Mouse (Mus musculus): ENCODE results near the gene Il2. TPM values are rescaled to one million over a fixed set of nuclear protein-coding genes. Genes with fewer than 3 reads are reported as not detected.

Gene Il2
- polyA plus RNA-seq, 1 experiment from 2014 or later = 0.28 TPM

- WGBS = 84% methylated on average over 10 of the region's 10 CpGs
- Histone ChIP-seq H3K4me2 (ENCODE audit: low read depth, low read length) (no peak overlapping the region), H3K4me3 (ENCODE audit: low read depth, low read length) (no peak overlapping the region), H3K9me3 (ENCODE audit: control insufficient read depth, low read length) (no peaks in the 10 kb centered on the region), H3K27me3 (replicated peaks; ENCODE audit: control insufficient read depth, insufficient read depth, low read length) (no peaks in the 10 kb centered on the region), H3K27ac (replicated peaks; ENCODE audit: low read depth, low read length) (no peak overlapping the region), H3K4me1 (ENCODE audit: control insufficient read depth, insufficient read depth, low read length) (no peaks in the 10 kb centered on the region), H3K9ac (ENCODE audit: low read depth, low read length) (no peak overlapping the region), H3K36me3 (ENCODE audit: control insufficient read depth, insufficient read depth, low read length) (no peaks in the 10 kb centered on the region)
- ATAC-seq (ENCODE audit: low read depth) (no peak), DNase-seq (ENCODE audit: low spot score) (no peak)
Measured at GRCm38 (mm10) chr3:37152274-37152673, 26.5 kb upstream of the Il2 start.

GRCm38 (mm10) chr3:37146810-37147209 lies 21.1 kb upstream of the Il2 start:
- Histone ChIP-seq H3K27me3 (replicated peaks; ENCODE audit: control insufficient read depth, insufficient read depth, low read length) (no peaks in the 10 kb centered on the region), H3K36me3 (ENCODE audit: control insufficient read depth, insufficient read depth, low read length) (no peaks in the 10 kb centered on the region), H3K4me2 (ENCODE audit: low read depth, low read length) (no peak overlapping the region), H3K9ac (ENCODE audit: low read depth, low read length) (no peak overlapping the region), H3K27ac (replicated peaks; ENCODE audit: low read depth, low read length) (no peak overlapping the region), H3K4me1 (ENCODE audit: control insufficient read depth, insufficient read depth, low read length) (no peaks in the 10 kb centered on the region), H3K9me3 (ENCODE audit: control insufficient read depth, low read length) (no peaks in the 10 kb centered on the region), H3K4me3 (ENCODE audit: low read depth, low read length) (no peak overlapping the region)
- WGBS = 82% methylated on average over 7 of the region's 7 CpGs
- ATAC-seq (ENCODE audit: low read depth) (no peak), DNase-seq (ENCODE audit: low spot score) (no peak)

- ATAC-seq (ENCODE audit: low read depth) (no peak), DNase-seq (ENCODE audit: low spot score) (no peak)
- Histone ChIP-seq H3K9ac (ENCODE audit: low read depth, low read length) (no peak overlapping the region), H3K4me3 (ENCODE audit: low read depth, low read length) (no peak overlapping the region), H3K27ac (replicated peaks; ENCODE audit: low read depth, low read length) (no peak overlapping the region), H3K27me3 (replicated peaks; ENCODE audit: control insufficient read depth, insufficient read depth, low read length) (no peaks in the 10 kb centered on the region), H3K4me2 (ENCODE audit: low read depth, low read length) (no peak overlapping the region), H3K4me1 (ENCODE audit: control insufficient read depth, insufficient read depth, low read length) (no peaks in the 10 kb centered on the region), H3K9me3 (ENCODE audit: control insufficient read depth, low read length) (no peaks in the 10 kb centered on the region), H3K36me3 (ENCODE audit: control insufficient read depth, insufficient read depth, low read length) (no peaks in the 10 kb centered on the region)
- WGBS = 20% methylated on average over 7 of the region's 8 CpGs
Measured at GRCm38 (mm10) chr3:37146406-37146805, 20.6 kb upstream of the Il2 start.

GRCm38 (mm10) chr3:37144979-37145378 lies 19.2 kb upstream of the Il2 start:
- H3K27ac ChIP-seq (replicated peaks; ENCODE audit: low read depth, low read length) = no peak overlapping the region
- H3K9me3 ChIP-seq (ENCODE audit: control insufficient read depth, low read length) = no peaks in the 10 kb centered on the region
- DNase-seq (ENCODE audit: low spot score) = no peak
- H3K36me3 ChIP-seq (ENCODE audit: control insufficient read depth, insufficient read depth, low read length) = no peaks in the 10 kb centered on the region
- H3K4me2 ChIP-seq (ENCODE audit: low read depth, low read length) = no peak overlapping the region
- ATAC-seq (ENCODE audit: low read depth) = no peak
- no peaks in the 10 kb centered on the region for H3K4me1 ChIP-seq (ENCODE audit: control insufficient read depth, insufficient read depth, low read length)
- H3K4me3 ChIP-seq (ENCODE audit: low read depth, low read length) = no peak overlapping the region
- no peak overlapping the region for H3K9ac ChIP-seq (ENCODE audit: low read depth, low read length)
- 39% methylated on average over 1 of the region's 1 CpGs for WGBS
- H3K27me3 ChIP-seq (replicated peaks; ENCODE audit: control insufficient read depth, insufficient read depth, low read length) = no peaks in the 10 kb centered on the region

GRCm38 (mm10) chr3:37141827-37142226 lies 16.1 kb upstream of the Il2 start:
- H3K4me1 ChIP-seq (ENCODE audit: control insufficient read depth, insufficient read depth, low read length) = no peaks in the 10 kb centered on the region
- H3K9me3 ChIP-seq (ENCODE audit: control insufficient read depth, low read length) = no peaks in the 10 kb centered on the region
- no peak overlapping the region for H3K9ac ChIP-seq (ENCODE audit: low read depth, low read length)
- no peak overlapping the region for H3K27ac ChIP-seq (replicated peaks; ENCODE audit: low read depth, low read length)
- no peak overlapping the region for H3K4me3 ChIP-seq (ENCODE audit: low read depth, low read length)
- H3K27me3 ChIP-seq (replicated peaks; ENCODE audit: control insufficient read depth, insufficient read depth, low read length) = no peaks in the 10 kb centered on the region
- no peak overlapping the region for H3K4me2 ChIP-seq (ENCODE audit: low read depth, low read length)
- no peaks in the 10 kb centered on the region for H3K36me3 ChIP-seq (ENCODE audit: control insufficient read depth, insufficient read depth, low read length)
- WGBS = 82% methylated on average over 2 of the region's 2 CpGs
- ATAC-seq (ENCODE audit: low read depth) (no peak), DNase-seq (ENCODE audit: low spot score) (no peak)

GRCm38 (mm10) chr3:37140168-37140906 lies 14.6 kb upstream of the Il2 start:
- H3K4me1 ChIP-seq (ENCODE audit: control insufficient read depth, insufficient read depth, low read length) = no peaks in the 10 kb centered on the region
- ATAC-seq (ENCODE audit: low read depth) (no peak), DNase-seq (ENCODE audit: low spot score) (no peak)
- WGBS = 90% methylated on average over 6 of the region's 6 CpGs
- H3K9me3 ChIP-seq (ENCODE audit: control insufficient read depth, low read length) = no peaks in the 10 kb centered on the region
- H3K4me3 ChIP-seq (ENCODE audit: low read depth, low read length) = no peak overlapping the region
- no peaks in the 10 kb centered on the region for H3K27me3 ChIP-seq (replicated peaks; ENCODE audit: control insufficient read depth, insufficient read depth, low read length)
- no peak overlapping the region for H3K27ac ChIP-seq (replicated peaks; ENCODE audit: low read depth, low read length)
- no peak overlapping the region for H3K9ac ChIP-seq (ENCODE audit: low read depth, low read length)
- no peak overlapping the region for H3K4me2 ChIP-seq (ENCODE audit: low read depth, low read length)
- no peaks in the 10 kb centered on the region for H3K36me3 ChIP-seq (ENCODE audit: control insufficient read depth, insufficient read depth, low read length)

- 82% methylated on average over 3 of the region's 3 CpGs for WGBS
- DNase-seq (ENCODE audit: low spot score) (no peak), ATAC-seq (ENCODE audit: low read depth) (no peak)
- no peak overlapping the region for H3K4me2 ChIP-seq (ENCODE audit: low read depth, low read length)
- no peaks in the 10 kb centered on the region for H3K9me3 ChIP-seq (ENCODE audit: control insufficient read depth, low read length)
- no peaks in the 10 kb centered on the region for H3K36me3 ChIP-seq (ENCODE audit: control insufficient read depth, insufficient read depth, low read length)
- no peaks in the 10 kb centered on the region for H3K27me3 ChIP-seq (replicated peaks; ENCODE audit: control insufficient read depth, insufficient read depth, low read length)
- H3K27ac ChIP-seq (replicated peaks; ENCODE audit: low read depth, low read length) = no peak overlapping the region
- no peak overlapping the region for H3K9ac ChIP-seq (ENCODE audit: low read depth, low read length)
- no peak overlapping the region for H3K4me3 ChIP-seq (ENCODE audit: low read depth, low read length)
- no peaks in the 10 kb centered on the region for H3K4me1 ChIP-seq (ENCODE audit: control insufficient read depth, insufficient read depth, low read length)
Measured at GRCm38 (mm10) chr3:37139192-37139591, 13.4 kb upstream of the Il2 start.

- Histone ChIP-seq H3K9me3 (ENCODE audit: control insufficient read depth, low read length) (no peaks in the 10 kb centered on the region), H3K27me3 (replicated peaks; ENCODE audit: control insufficient read depth, insufficient read depth, low read length) (no peaks in the 10 kb centered on the region), H3K4me1 (ENCODE audit: control insufficient read depth, insufficient read depth, low read length) (no peaks in the 10 kb centered on the region), H3K9ac (ENCODE audit: low read depth, low read length) (no peak overlapping the region), H3K27ac (replicated peaks; ENCODE audit: low read depth, low read length) (no peak overlapping the region), H3K4me2 (ENCODE audit: low read depth, low read length) (no peak overlapping the region), H3K36me3 (ENCODE audit: control insufficient read depth, insufficient read depth, low read length) (no peaks in the 10 kb centered on the region), H3K4me3 (ENCODE audit: low read depth, low read length) (no peak overlapping the region)
- WGBS = 66% methylated on average over 4 of the region's 4 CpGs
- DNase-seq (ENCODE audit: low spot score) (no peak), ATAC-seq (ENCODE audit: low read depth) (no peak)
Measured at GRCm38 (mm10) chr3:37137231-37137630, 11.5 kb upstream of the Il2 start.

- no peak overlapping the region for H3K4me3 ChIP-seq (ENCODE audit: low read depth, low read length)
- H3K4me2 ChIP-seq (ENCODE audit: low read depth, low read length) = no peak overlapping the region
- WGBS = 43% methylated on average over 2 of the region's 2 CpGs
- DNase-seq (ENCODE audit: low spot score) (peak; percentile 11), ATAC-seq (ENCODE audit: low read depth) (no peak)
- H3K36me3 ChIP-seq (ENCODE audit: control insufficient read depth, insufficient read depth, low read length) = no peaks in the 10 kb centered on the region
- no peak overlapping the region for H3K27ac ChIP-seq (replicated peaks; ENCODE audit: low read depth, low read length)
- H3K9ac ChIP-seq (ENCODE audit: low read depth, low read length) = no peak overlapping the region
- no peaks in the 10 kb centered on the region for H3K9me3 ChIP-seq (ENCODE audit: control insufficient read depth, low read length)
- H3K4me1 ChIP-seq (ENCODE audit: control insufficient read depth, insufficient read depth, low read length) = no peaks in the 10 kb centered on the region
- H3K27me3 ChIP-seq (replicated peaks; ENCODE audit: control insufficient read depth, insufficient read depth, low read length) = no peaks in the 10 kb centered on the region
Measured at GRCm38 (mm10) chr3:37129063-37129462, 3.3 kb upstream of the Il2 start.

Data from embryonic facial prominence, embryonic 14.5 days (tissue).